ENCODE assay signal across 9 mouse cellular contexts in the genomic region with DNA sequence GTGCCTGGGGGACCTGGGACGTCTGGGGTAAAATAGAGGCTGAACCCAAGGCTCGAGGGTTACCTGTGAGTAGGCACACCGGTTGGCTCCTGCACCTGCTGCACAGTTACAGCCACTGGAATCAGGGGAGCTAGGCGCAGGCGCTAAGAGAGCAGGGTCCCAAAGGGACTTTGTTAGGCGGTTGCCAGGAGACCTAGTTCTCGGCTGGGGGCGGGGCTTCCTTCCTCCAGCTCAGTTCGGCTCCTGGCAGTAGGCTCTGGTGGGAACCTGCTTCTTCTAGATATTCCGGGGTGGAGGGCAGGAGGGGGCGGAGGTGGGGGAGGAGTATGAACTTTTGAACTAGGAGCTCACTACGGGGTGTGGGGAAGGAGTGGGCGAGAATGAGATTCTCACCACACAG. TPM values are rescaled to one million over a fixed set of nuclear protein-coding genes. Genes with fewer than 3 reads are reported as not detected.
DNase-seq lines count a peak whose midpoint lies in the region; ATAC-seq and TF ChIP-seq lines count a peak whose summit lies in the region.
"Had no signal": no experiment of that assay in that cellular context is flagged by ENCODE, and none has a peak within 500 bp of the region (broad histone marks: within the 10 kb centered on the region; RNA-seq: fewer than 3 reads in every experiment).

No protein-coding gene starts in this region.

- ATAC-seq in lung, embryonic 14.5 days (ENCODE audit: insufficient read depth): peak; percentile 76
- ATAC-seq in forebrain, embryonic 11.5 days (replicated peaks; ENCODE audit: low FRiP score): peak; percentile 82
- ATAC-seq in hindbrain, embryonic 13.5 days (ENCODE audit: low FRiP score): peak; percentile 86
- no peak for ATAC-seq in limb, embryonic 11.5 days (ENCODE audit: insufficient number of reproducible peaks, low FRiP score, low TSS enrichment, low read depth)
- peak; percentile 91 for ATAC-seq in neural tube, embryonic 13.5 days (ENCODE audit: low read depth)

- TF ChIP-seq CTCF in lung, embryonic 14.5 days (IDR thresholded peaks at IDR 0.05; ENCODE audit: low read depth): no peak

- H3K4me3 ChIP-seq in lung, embryonic 14.5 days (ENCODE audit: low read depth, low read length): no peak overlapping the region
- no peak overlapping the region for H3K4me3 ChIP-seq in forebrain, embryonic 11.5 days (ENCODE audit: low read depth, low read length)
- no peak overlapping the region for H3K4me3 ChIP-seq in hindbrain, embryonic 13.5 days
- H3K4me3 ChIP-seq in limb, embryonic 11.5 days (ENCODE audit: low read depth, low read length): no peak overlapping the region
- H3K4me3 ChIP-seq in neural tube, embryonic 13.5 days: no peak overlapping the region
- H3K4me3 ChIP-seq: left cerebral cortex, adult 2 months had no signal

- no peak overlapping the region for H3K9ac ChIP-seq in lung, embryonic 14.5 days
- H3K9ac ChIP-seq in forebrain, embryonic 11.5 days (ENCODE audit: low read length): no peak overlapping the region
- H3K9ac ChIP-seq in hindbrain, embryonic 13.5 days: no peak overlapping the region
- H3K9ac ChIP-seq in limb, embryonic 11.5 days (ENCODE audit: low read length): no peak overlapping the region
- H3K9ac ChIP-seq in neural tube, embryonic 13.5 days: no peak overlapping the region

- no peak overlapping the region for H3K4me2 ChIP-seq in lung, embryonic 14.5 days
- H3K4me2 ChIP-seq in forebrain, embryonic 11.5 days (ENCODE audit: low read depth, low read length, severe bottlenecking): no peak overlapping the region
- peak overlapping the region; percentile 18; the same call in 1 of the 2 replicates for H3K4me2 ChIP-seq in hindbrain, embryonic 13.5 days
- no peak overlapping the region for H3K4me2 ChIP-seq in limb, embryonic 11.5 days (ENCODE audit: low read depth, severe bottlenecking)
- H3K4me2 ChIP-seq in neural tube, embryonic 13.5 days: no peak overlapping the region

- H3K27ac ChIP-seq in lung, embryonic 14.5 days (ENCODE audit: low read depth): no peak overlapping the region
- H3K27ac ChIP-seq in forebrain, embryonic 11.5 days (ENCODE audit: low read depth, low read length): no peak overlapping the region
- H3K27ac ChIP-seq in hindbrain, embryonic 13.5 days: no peak overlapping the region
- H3K27ac ChIP-seq in limb, embryonic 11.5 days (replicated peaks; ENCODE audit: low read depth, low read length): no peak overlapping the region
- no peak overlapping the region for H3K27ac ChIP-seq in neural tube, embryonic 13.5 days (replicated peaks)
- H3K27ac ChIP-seq: left cerebral cortex, adult 2 months had no signal

- WGBS in lung, embryonic 14.5 days: 5% methylated on average over 13 of the region's 13 CpGs
- 5% methylated on average over 13 of the region's 13 CpGs for WGBS in forebrain, embryonic 11.5 days
- 4% methylated on average over 13 of the region's 13 CpGs for WGBS in hindbrain, embryonic 13.5 days
- 9% methylated on average over 13 of the region's 13 CpGs for WGBS in limb, embryonic 11.5 days
- 3% methylated on average over 13 of the region's 13 CpGs for WGBS in neural tube, embryonic 13.5 days

- no peaks in the 10 kb centered on the region for H3K36me3 ChIP-seq in lung, embryonic 14.5 days (ENCODE audit: insufficient read depth)
- no peaks in the 10 kb centered on the region for H3K36me3 ChIP-seq in forebrain, embryonic 11.5 days (ENCODE audit: control insufficient read depth, insufficient read depth, low read length)
- H3K36me3 ChIP-seq in hindbrain, embryonic 13.5 days: no peaks in the 10 kb centered on the region
- H3K36me3 ChIP-seq in limb, embryonic 11.5 days (ENCODE audit: control insufficient read depth, insufficient read depth, low read length): no peaks in the 10 kb centered on the region
- H3K36me3 ChIP-seq in neural tube, embryonic 13.5 days: no peaks in the 10 kb centered on the region

- DNase-seq in lung, embryonic 14.5 days: peak; percentile 80
- DNase-seq in lung, postnatal 25 days (ENCODE audit: low spot score): no peak
- peak; percentile 84 for DNase-seq in forebrain, embryonic 11.5 days (ENCODE audit: low spot score)
- peak; percentile 66 for DNase-seq in limb, embryonic 11.5 days (ENCODE audit: low spot score)
- peak; percentile 72 for DNase-seq in thymus, postnatal 4 days
- no peak for DNase-seq in urinary bladder, adult 18-20 months (ENCODE audit: low spot score in 2 of 2)

- no peaks in the 10 kb centered on the region for H3K9me3 ChIP-seq in lung, embryonic 14.5 days (ENCODE audit: low read depth, low read length)
- no peaks in the 10 kb centered on the region for H3K9me3 ChIP-seq in forebrain, embryonic 11.5 days (ENCODE audit: control insufficient read depth, low read length)
- no peaks in the 10 kb centered on the region for H3K9me3 ChIP-seq in hindbrain, embryonic 13.5 days
- no peaks in the 10 kb centered on the region for H3K9me3 ChIP-seq in limb, embryonic 11.5 days (ENCODE audit: control insufficient read depth, low read length)
- no peaks in the 10 kb centered on the region for H3K9me3 ChIP-seq in neural tube, embryonic 13.5 days

- H3K4me1 ChIP-seq in lung, embryonic 14.5 days (ENCODE audit: insufficient read depth): no peaks in the 10 kb centered on the region
- peaks cover 4% of the 10 kb centered on the region; the same call in 1 of the 2 replicates for H3K4me1 ChIP-seq in forebrain, embryonic 11.5 days (replicated peaks; ENCODE audit: control insufficient read depth, insufficient read depth, low read length)
- H3K4me1 ChIP-seq in hindbrain, embryonic 13.5 days (replicated peaks): peaks cover 13% of the 10 kb centered on the region
- H3K4me1 ChIP-seq in limb, embryonic 11.5 days (ENCODE audit: control insufficient read depth, insufficient read depth, low read length): 0 out of 2 replicates have a peak, but pooled peaks cover 3% of the 10 kb centered on the region
- H3K4me1 ChIP-seq in neural tube, embryonic 13.5 days (replicated peaks): peaks cover 9% of the 10 kb centered on the region

- H3K27me3 ChIP-seq in lung, embryonic 14.5 days (ENCODE audit: insufficient read depth, low read length): no peaks in the 10 kb centered on the region
- H3K27me3 ChIP-seq in forebrain, embryonic 11.5 days (ENCODE audit: control insufficient read depth, insufficient read depth, low read length): no peaks in the 10 kb centered on the region
- no peaks in the 10 kb centered on the region for H3K27me3 ChIP-seq in hindbrain, embryonic 13.5 days
- H3K27me3 ChIP-seq in limb, embryonic 11.5 days (ENCODE audit: control insufficient read depth, insufficient read depth, low read length): no peaks in the 10 kb centered on the region
- H3K27me3 ChIP-seq in neural tube, embryonic 13.5 days: no peaks in the 10 kb centered on the region

RNA-seq across cellular contexts. Expression of a gene that starts 8.0 kb away (rescaled TPM):
- 3.4 and 3.8 TPM in 2 replicates for polyA plus RNA-seq in lung, embryonic 14.5 days (2014; fragmentation: Nextera tagmentation; extraction: Ambion mirVana)
- 1.5 TPM in 2 replicates for polyA plus RNA-seq in forebrain, embryonic 11.5 days (2014; fragmentation: Nextera tagmentation; extraction: Ambion mirVana)
- polyA plus RNA-seq in hindbrain, embryonic 13.5 days (2015; fragmentation: Nextera tagmentation; extraction: Ambion mirVana): 5.9 and 6.2 TPM in 2 replicates
- polyA plus RNA-seq in limb, embryonic 11.5 days (2014; fragmentation: Nextera tagmentation; extraction: Ambion mirVana): 0.07 and 0.37 TPM in 2 replicates
- 4.3 TPM in 2 replicates for polyA plus RNA-seq in neural tube, embryonic 13.5 days (2015; fragmentation: Nextera tagmentation; extraction: Ambion mirVana)

RNA-seq across cellular contexts. Expression of a gene that starts 50.6 kb away (rescaled TPM):
- 14.6 and 15.4 TPM in 2 replicates for polyA plus RNA-seq in lung, embryonic 14.5 days (2014; fragmentation: Nextera tagmentation; extraction: Ambion mirVana)
- 13.6 and 15.1 TPM in 2 replicates for polyA plus RNA-seq in forebrain, embryonic 11.5 days (2014; fragmentation: Nextera tagmentation; extraction: Ambion mirVana)
- polyA plus RNA-seq in hindbrain, embryonic 13.5 days (2015; fragmentation: Nextera tagmentation; extraction: Ambion mirVana): 9.9 and 10.0 TPM in 2 replicates
- polyA plus RNA-seq in limb, embryonic 11.5 days (2014; fragmentation: Nextera tagmentation; extraction: Ambion mirVana): 15.4 and 17.1 TPM in 2 replicates
- 8.9 and 12.3 TPM in 2 replicates for polyA plus RNA-seq in neural tube, embryonic 13.5 days (2015; fragmentation: Nextera tagmentation; extraction: Ambion mirVana)

RNA-seq across cellular contexts. Expression of a gene that starts 55.2 kb away (rescaled TPM):
- 4.0 and 4.3 TPM in 2 replicates for polyA plus RNA-seq in lung, embryonic 14.5 days (2014; fragmentation: Nextera tagmentation; extraction: Ambion mirVana)
- polyA plus RNA-seq in forebrain, embryonic 11.5 days (2014; fragmentation: Nextera tagmentation; extraction: Ambion mirVana): 2.5 and 2.8 TPM in 2 replicates
- 1.1 and 1.5 TPM in 2 replicates for polyA plus RNA-seq in hindbrain, embryonic 13.5 days (2015; fragmentation: Nextera tagmentation; extraction: Ambion mirVana)
- polyA plus RNA-seq in limb, embryonic 11.5 days (2014; fragmentation: Nextera tagmentation; extraction: Ambion mirVana): 2.0 and 4.3 TPM in 2 replicates
- 0.94 and 1.1 TPM in 2 replicates for polyA plus RNA-seq in neural tube, embryonic 13.5 days (2015; fragmentation: Nextera tagmentation; extraction: Ambion mirVana)

Comparison
In these comparisons a context has a peak if more than half of its experiments do, and no peak if none do; other contexts are left out.
1. DNase-seq: peak in lung, embryonic 14.5 days (single experiment), forebrain, embryonic 11.5 days (single experiment), limb, embryonic 11.5 days (single experiment) and thymus, postnatal 4 days (single experiment); none in lung, postnatal 25 days (single experiment) and urinary bladder, adult 18-20 months (0 of 2).